Mouse (Mus musculus) spleen, adult 2 months (tissue): ENCODE measurements at regions not wholly inside any gene's neighbourhood (a gene's known extent, or its start where the extent isn't known, plus 50 kb on each side); places are given as distances from the start of the nearest gene placed in this dataset.

Experiments used
- DNase-seq, 2 experiments: peaks; one replicate each; pipeline versions ENCODE4 v3.0.0 to v3.0.0-alpha.2; 2012 to 2021; ENCODE audit warnings: low spot score in 2 of 2, low read depth in 1 of 2
- H3K27ac ChIP-seq: fragments of 200-500 bp; 2 replicates; pipeline ENCODE4 v1.5.1; 2012; ENCODE audit warnings: low read length, inconsistent platforms; ENCODE audit not compliant: insufficient read depth
- H3K27me3 ChIP-seq: fragments of 200-500 bp; 2 replicates; pipeline ENCODE4 v1.6.1; 2012; ENCODE audit warnings: mild to moderate bottlenecking, moderate library complexity, low read length, inconsistent platforms; ENCODE audit not compliant: control insufficient read depth, insufficient read depth
- H3K36me3 ChIP-seq: fragments of 200-500 bp; 2 replicates; pipeline ENCODE4 v1.6.1; 2012; ENCODE audit warnings: mild to moderate bottlenecking, low read length, inconsistent platforms; ENCODE audit not compliant: control insufficient read depth, insufficient read depth
- H3K4me1 ChIP-seq: fragments of 200-500 bp; 2 replicates; pipeline ENCODE4 v1.6.1; 2011; ENCODE audit warnings: inconsistent platforms; ENCODE audit not compliant: control insufficient read depth, insufficient read depth, insufficient read length
- H3K4me3 ChIP-seq: fragments of 200-500 bp; 2 replicates; pipeline ENCODE4 v1.5.1; 2011; ENCODE audit warnings: mild to moderate bottlenecking, inconsistent platforms; ENCODE audit not compliant: insufficient read depth, insufficient read length; ENCODE audit errors: extremely low read depth
- CTCF ChIP-seq: fragments of 200-500 bp; IDR thresholded peaks from 2 replicates; pipeline ENCODE4 v1.5.1; 2011; ENCODE audit warnings: mild to moderate bottlenecking, inconsistent platforms; ENCODE audit not compliant: insufficient read depth, insufficient read length, insufficient replicate concordance; ENCODE audit errors: extremely low read depth
- POLR2A ChIP-seq: fragments of 200-500 bp; IDR thresholded peaks from 2 replicates; pipeline ENCODE4 v1.6.1; 2011; ENCODE audit warnings: low read depth, low read length, inconsistent platforms
- WGBS: fragments of 180-500 bp; shearing (Covaris S2); methylation state at CpG from one replicate; pipeline ENCODE4 v1.1.7; 2018; 5-methylcytosine and 5-hydroxymethylcytosine counted together

DNA sequence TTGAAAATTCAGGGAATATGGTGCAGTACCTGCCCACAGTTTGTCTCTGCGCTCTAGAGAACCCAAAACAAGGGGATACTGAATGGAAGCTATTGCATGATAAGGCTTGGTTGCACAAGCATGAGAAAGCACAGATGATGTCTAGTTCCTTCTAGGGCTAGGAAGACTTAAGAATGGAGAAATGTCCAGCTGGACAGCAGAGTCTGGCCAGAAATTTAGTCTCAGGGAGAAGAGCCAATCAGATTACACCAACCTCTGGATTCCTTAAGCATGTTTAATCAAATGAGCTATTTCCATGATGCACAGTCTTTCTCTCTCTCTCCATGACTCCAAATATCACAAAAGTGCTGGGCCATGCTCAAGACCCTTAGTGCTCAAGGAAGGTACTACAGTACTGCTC is 147.8 kb downstream of the Lurap1l start:
- Histone ChIP-seq H3K36me3 (no peaks in the 10 kb centered on the region), H3K4me3 (no peak overlapping the region), H3K27ac (no peak overlapping the region), H3K4me1 (no peaks in the 10 kb centered on the region), H3K27me3 (no peaks in the 10 kb centered on the region)
- DNase-seq = no peak
- no peak for TF ChIP-seq CTCF
- no peak for TF ChIP-seq POLR2A
- 83% methylated on average over 1 of the region's 1 CpGs for WGBS

DNA sequence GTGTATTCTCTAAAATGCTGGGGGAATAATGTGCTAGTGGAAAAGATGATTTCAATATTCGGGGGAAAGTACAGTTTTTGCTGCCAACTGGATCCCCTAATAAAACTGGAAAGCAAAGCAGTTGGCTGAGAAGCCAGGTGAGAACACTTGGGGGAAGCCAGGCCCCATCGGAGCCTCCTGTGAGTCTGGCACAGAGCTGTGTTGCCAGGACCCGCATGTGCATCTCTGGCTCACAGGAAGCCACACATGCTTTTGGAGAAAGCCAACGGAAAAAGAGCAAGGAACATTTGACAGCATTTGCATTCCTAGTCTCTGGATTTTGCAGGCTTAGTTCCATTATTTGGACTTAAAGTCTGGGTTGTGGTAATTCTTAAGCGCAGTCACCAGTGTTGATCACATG is 148.4 kb downstream of the Lurap1l start:
- Histone ChIP-seq H3K4me1 (no peaks in the 10 kb centered on the region), H3K4me3 (no peak overlapping the region), H3K27me3 (no peaks in the 10 kb centered on the region), H3K36me3 (no peaks in the 10 kb centered on the region), H3K27ac (no peak overlapping the region)
- no peak for DNase-seq
- TF ChIP-seq POLR2A (no peak), CTCF (no peak)
- 83% methylated on average over 5 of the region's 5 CpGs for WGBS

DNA sequence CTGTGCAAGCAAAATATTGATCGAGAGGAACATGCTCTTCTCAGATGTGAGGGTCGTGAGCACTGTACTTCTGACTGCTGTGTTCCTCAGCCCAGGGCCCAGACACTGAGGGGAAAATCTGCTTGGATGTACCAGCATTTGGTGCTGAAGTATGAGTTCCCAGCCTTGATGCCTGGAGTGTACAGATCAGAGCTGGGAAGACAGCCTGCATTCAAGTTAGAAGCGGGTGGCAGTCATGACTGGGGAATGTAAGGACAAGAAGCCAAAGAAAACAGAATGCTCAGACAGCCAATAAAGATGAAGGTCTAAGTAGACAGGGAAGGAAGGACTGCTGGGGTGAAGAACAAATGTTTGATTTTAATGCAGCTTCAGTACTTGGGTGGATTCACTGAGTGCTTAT is 148.9 kb downstream of the Lurap1l start:
- Histone ChIP-seq H3K27ac (no peak overlapping the region), H3K4me1 (no peaks in the 10 kb centered on the region), H3K36me3 (no peaks in the 10 kb centered on the region), H3K4me3 (no peak overlapping the region), H3K27me3 (no peaks in the 10 kb centered on the region)
- DNase-seq = no peak
- TF ChIP-seq CTCF = no peak
- TF ChIP-seq POLR2A = no peak
- WGBS = 90% methylated on average over 3 of the region's 3 CpGs

DNA sequence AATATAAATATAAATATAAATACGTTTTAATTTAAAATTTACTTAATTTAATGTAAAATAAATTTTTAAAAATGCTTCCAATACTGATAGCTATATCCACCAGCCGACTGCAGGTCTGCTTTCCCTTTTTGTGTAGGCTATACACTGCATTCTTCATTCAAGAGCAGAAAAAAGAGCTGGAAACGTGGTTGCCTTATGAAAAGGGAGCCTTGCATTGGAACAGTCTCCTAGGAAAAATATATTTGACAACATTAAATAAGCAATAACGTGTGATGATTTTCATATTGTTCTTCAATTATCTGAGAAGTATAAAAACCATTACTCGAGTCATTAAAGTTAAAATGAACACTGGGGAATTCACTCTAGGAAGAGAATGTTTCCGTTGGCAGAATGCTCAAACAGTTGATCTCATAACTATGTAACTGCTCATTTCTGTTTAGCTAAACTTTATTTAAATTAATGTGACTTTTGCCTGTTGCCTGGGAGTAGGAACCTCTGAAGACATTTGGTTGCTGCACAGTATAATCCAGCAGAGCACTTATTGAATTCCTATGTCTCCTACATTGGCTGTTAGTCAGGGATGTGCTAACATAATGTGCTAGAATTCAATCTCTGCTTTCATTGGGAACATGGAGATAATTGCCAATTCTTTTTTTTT is 172.0 kb downstream of the Lurap1l start:
- 74% methylated on average over 6 of the region's 6 CpGs for WGBS
- H3K4me1 ChIP-seq = no peaks in the 10 kb centered on the region
- H3K4me3 ChIP-seq = no peak overlapping the region
- DNase-seq = no peak
- no peak overlapping the region for H3K27ac ChIP-seq
- no peaks in the 10 kb centered on the region for H3K36me3 ChIP-seq
- H3K27me3 ChIP-seq = no peaks in the 10 kb centered on the region
- TF ChIP-seq CTCF (no peak), POLR2A (no peak)

DNA sequence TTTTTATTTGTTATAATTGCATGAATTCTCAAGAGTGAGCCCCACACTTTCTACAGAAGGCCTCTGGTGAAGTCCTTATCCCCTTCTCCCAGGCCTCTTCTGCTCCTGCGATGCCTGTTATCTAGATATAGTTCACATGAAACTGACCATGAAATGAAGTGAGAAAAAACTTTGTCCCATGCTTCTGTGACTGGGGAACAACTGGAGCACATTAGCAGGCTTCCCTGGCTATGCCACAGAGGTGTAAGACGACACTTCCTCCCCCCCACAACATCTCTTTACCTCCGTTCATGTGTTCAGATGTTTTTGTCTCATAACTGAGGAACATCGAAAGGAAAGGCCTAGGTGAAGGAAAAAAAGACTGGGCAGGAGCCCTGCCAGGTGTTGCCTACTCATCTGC is 174.7 kb downstream of the Lurap1l start:
- no peak for DNase-seq
- TF ChIP-seq POLR2A = no peak
- Histone ChIP-seq H3K36me3 (no peaks in the 10 kb centered on the region), H3K4me1 (no peaks in the 10 kb centered on the region), H3K4me3 (no peak overlapping the region), H3K27ac (no peak overlapping the region), H3K27me3 (no peaks in the 10 kb centered on the region)
- WGBS = 75% methylated on average over 4 of the region's 4 CpGs

DNA sequence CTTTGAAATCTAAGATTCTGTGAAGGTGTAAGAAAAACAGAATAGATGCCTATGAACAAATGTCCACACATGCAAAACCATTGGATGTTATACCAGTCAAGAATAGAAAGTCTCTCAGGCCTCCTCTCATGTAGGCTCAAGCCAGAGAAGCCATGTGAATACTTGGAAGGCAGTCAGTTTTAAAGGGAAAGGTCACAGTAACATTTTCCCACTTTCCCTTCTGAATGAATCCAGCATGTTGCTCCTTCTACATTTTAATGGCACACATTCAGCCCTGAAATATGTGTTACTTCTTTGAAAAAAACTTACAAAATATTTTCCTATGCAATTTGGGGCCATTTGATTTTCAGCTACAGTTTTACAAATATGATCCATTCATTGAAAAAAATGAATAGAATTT is 186.1 kb downstream of the Lurap1l start:
- no peak overlapping the region for H3K4me3 ChIP-seq
- DNase-seq = no peak
- H3K27ac ChIP-seq = no peak overlapping the region
- no peaks in the 10 kb centered on the region for H3K27me3 ChIP-seq
- no peaks in the 10 kb centered on the region for H3K4me1 ChIP-seq
- H3K36me3 ChIP-seq = no peaks in the 10 kb centered on the region
- TF ChIP-seq CTCF = no peak
- no peak for TF ChIP-seq POLR2A

DNA sequence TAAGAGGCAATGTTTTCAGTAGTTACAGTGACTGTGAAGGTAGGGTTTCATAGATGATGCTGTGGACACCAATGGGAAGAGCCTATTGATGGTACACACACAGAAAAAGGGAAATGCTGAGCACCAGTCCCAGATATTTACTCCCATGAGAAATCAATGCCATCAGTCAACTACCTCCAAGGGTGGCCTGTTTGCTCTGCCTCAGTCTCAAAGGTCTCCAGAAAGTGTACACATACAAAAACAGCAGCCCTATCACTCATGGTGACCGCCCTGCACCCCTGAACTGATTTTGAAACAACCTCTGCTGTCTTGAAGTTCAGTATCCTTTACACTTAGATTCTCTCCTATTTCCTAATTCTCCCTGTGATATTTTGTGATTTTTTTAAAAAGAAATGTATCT is 187.2 kb downstream of the Lurap1l start:
- no peak for DNase-seq
- no peaks in the 10 kb centered on the region for H3K27me3 ChIP-seq
- no peaks in the 10 kb centered on the region for H3K4me1 ChIP-seq
- H3K4me3 ChIP-seq = no peak overlapping the region
- WGBS = 84% methylated on average over 1 of the region's 1 CpGs
- no peaks in the 10 kb centered on the region for H3K36me3 ChIP-seq
- TF ChIP-seq POLR2A = no peak
- no peak for TF ChIP-seq CTCF
- no peak overlapping the region for H3K27ac ChIP-seq

DNA sequence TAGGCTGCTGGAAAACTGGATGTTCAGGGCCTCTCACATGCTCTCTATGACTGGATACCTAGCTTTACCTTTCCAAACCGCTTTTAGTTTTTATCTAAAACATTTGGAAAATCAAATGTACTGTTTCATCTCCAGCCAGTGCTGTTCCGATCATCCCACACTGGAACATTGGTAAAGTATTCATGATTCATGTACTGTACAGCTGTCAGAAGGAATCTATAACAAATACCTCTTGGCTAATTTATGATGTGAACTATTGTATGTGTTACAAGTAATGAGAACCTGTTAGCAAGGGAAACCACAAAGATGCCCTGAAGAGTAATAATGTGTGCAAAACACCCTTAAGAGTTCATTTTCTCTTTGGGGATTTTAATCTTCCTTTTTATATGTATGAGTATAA is 190.6 kb downstream of the Lurap1l start:
- no peaks in the 10 kb centered on the region for H3K27me3 ChIP-seq
- no peak for DNase-seq
- H3K4me1 ChIP-seq = no peaks in the 10 kb centered on the region
- H3K27ac ChIP-seq = no peak overlapping the region
- no peak overlapping the region for H3K4me3 ChIP-seq
- H3K36me3 ChIP-seq = no peaks in the 10 kb centered on the region
- TF ChIP-seq CTCF (no peak), POLR2A (no peak)
- WGBS = 88% methylated on average over 2 of the region's 2 CpGs
